Mouse (Mus musculus) stomach, postnatal 0 days (tissue): ENCODE data around the gene Fuca2.
"Not testable (repeated sequence)": the region's sequence is repeated elsewhere in the genome, so short reads cannot be mapped to it uniquely, and the experiment has no call there.

Experiments
- CTCF ChIP-seq: IDR thresholded peaks from 2 replicates; pipeline ENCODE4 v1.5.1; 2016; ENCODE audit warnings: antibody characterized with exemption, low read depth, mild to moderate bottlenecking, moderate library complexity
- EP300 ChIP-seq: optimal IDR thresholded peaks from 2 replicates; pipeline ENCODE3; 2016; ENCODE audit warnings: antibody characterized with exemption

GRCm38 (mm10) chr10:13468025-13468529, 31.3 kb upstream of the Fuca2 start:
- not testable (repeated sequence) for TF ChIP-seq CTCF, EP300
